Mouse (Mus musculus) forebrain, embryonic 14.5 days (tissue): ENCODE data around the gene Capns1. TPM values are rescaled to one million over a fixed set of nuclear protein-coding genes. Genes with fewer than 3 reads are reported as not detected.
A peak's percentile ranks its signal among the peaks of the same experiment; 100 is the strongest.

Source experiments
- ATAC-seq: fragments of 200-750 bp; cut with Nextera tagmentation; 2 replicates; pipeline ENCODE4 v1.8.0; 2017; ENCODE audit warnings: mild to moderate bottlenecking, moderate library complexity
- DNase-seq: peaks from one replicate; pipeline ENCODE4 v3.0.0-alpha.2; 2015; ENCODE audit warnings: low spot score
- H3K27ac ChIP-seq: fragments of 300-500 bp; sonication (generic); 2 replicates; pipeline ENCODE4 v1.5.1; 2014; ENCODE audit warnings: low read depth, mild to moderate bottlenecking, control low read depth, low read length, moderate library complexity
- H3K27me3 ChIP-seq: fragments of 300-500 bp; sonication (generic); replicated peaks from 2 replicates; pipeline ENCODE4 v1.6.1; 2014; ENCODE audit warnings: low read length, control low read depth, mixed read lengths; ENCODE audit not compliant: control insufficient read depth, insufficient read depth
- H3K36me3 ChIP-seq: fragments of 300-500 bp; sonication (generic); 2 replicates; pipeline ENCODE4 v1.6.1; 2014; ENCODE audit warnings: low read length, control low read depth; ENCODE audit not compliant: control insufficient read depth, insufficient read depth
- H3K4me1 ChIP-seq: fragments of 300-500 bp; sonication (generic); 2 replicates; pipeline ENCODE4 v1.6.1; 2014; ENCODE audit warnings: antibody characterized with exemption, low read length, control low read depth; ENCODE audit not compliant: control insufficient read depth, insufficient read depth
- H3K4me2 ChIP-seq: fragments of 300-500 bp; sonication (generic); 2 replicates; pipeline ENCODE4 v1.6.1; 2014; ENCODE audit warnings: mild to moderate bottlenecking, control low read depth, low read length
- H3K4me3 ChIP-seq: fragments of 300-500 bp; sonication (generic); 2 replicates; pipeline ENCODE4 v1.5.1; 2014; ENCODE audit warnings: low read depth, low read length, control low read depth
- H3K9ac ChIP-seq: fragments of 300-500 bp; sonication (generic); 2 replicates; pipeline ENCODE4 v1.6.1; 2014; ENCODE audit warnings: mild to moderate bottlenecking, low read length, control low read depth, moderate library complexity
- H3K9me3 ChIP-seq: fragments of 300-500 bp; sonication (generic); replicated peaks from 2 replicates; pipeline ENCODE4 v1.6.1; 2016; ENCODE audit warnings: low read length, control low read depth, mixed read lengths; ENCODE audit not compliant: control insufficient read depth
- WGBS: fragments of 180-500 bp; shearing (Covaris S2); extraction: QIAGEN DNeasy Blood & Tissue Kit; methylation state at CpG from one replicate; pipeline ENCODE4 v1.1.7; 2014; 5-methylcytosine and 5-hydroxymethylcytosine counted together
- polyA plus RNA-seq: library from polyadenylated mRNA; unstranded; fragments of >200 nt; fragmentation: Nextera tagmentation; extraction: Ambion mirVana; gene quantifications from 2 replicates; pipeline ENCODE4 v1.2.1, GENCODE M21; 2014

The Capns1 gene
- polyA plus RNA-seq, 1 experiment from 2014 or later, result 56.9 TPM

DNA sequence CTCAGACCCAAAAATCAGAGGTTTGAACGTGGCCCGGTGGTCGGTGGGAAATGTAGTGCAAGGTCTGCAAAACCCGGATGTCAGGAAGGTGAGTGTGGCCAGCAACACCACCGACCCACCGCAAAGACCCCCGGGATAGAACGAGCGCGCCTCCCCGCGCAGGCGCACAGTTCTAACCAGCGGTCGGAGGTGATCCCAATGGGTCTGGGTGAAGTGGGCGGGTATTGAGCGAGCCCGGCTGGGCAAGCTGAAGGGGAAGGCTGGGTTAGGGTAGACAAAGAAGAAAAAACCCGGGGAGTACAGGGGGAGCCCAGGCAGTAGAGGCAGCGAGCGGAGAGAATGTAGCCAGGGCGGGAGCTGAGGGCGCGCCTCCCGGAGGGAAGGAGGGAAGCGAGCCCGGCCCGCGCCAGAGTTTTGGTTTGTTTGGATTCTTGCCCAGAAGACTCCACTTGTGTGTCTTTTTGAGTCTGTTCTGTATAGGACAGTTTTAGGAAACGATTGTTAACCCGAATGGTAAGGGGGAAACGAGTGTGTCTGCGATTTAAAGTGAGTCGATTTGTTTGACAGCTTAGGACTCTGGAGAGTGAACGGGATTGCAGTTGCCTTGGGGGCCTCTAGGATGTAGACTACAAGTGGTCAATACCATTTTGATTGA lies 54.9 kb downstream of the Capns1 start:
- peak; percentile 92 for DNase-seq
- no peaks in the 10 kb centered on the region for H3K36me3 ChIP-seq
- peak; percentile 96 for ATAC-seq

DNA sequence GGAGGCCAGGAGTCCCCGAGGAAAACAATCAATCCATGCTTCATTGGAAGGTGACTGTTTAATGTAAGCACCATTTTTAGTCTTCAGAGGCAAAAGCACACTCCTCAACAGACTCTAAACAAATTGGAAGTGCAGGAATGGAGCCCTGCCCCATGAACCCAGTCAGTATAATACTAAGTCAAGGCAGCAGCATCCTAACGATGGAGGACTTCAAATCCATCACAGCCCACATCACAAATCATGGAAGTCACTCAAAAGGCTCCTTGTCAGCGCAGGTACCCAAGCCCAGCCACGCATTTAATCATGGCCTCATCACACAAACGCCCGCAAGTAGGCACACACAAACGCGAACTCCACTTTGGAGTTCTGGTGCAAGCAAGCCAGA lies 55.4 kb downstream of the Capns1 start:
- Histone ChIP-seq H3K36me3 (0 out of 2 replicates have a peak, but pooled peaks cover 2% of the 10 kb centered on the region), H3K4me2 (peak overlapping the region; percentile 62), H3K9ac (peak overlapping the region; percentile 69), H3K9me3 (0 out of 2 replicates have a peak, but pooled peaks cover under 1% of the 10 kb centered on the region), H3K27ac (peak overlapping the region; percentile 53; the same call in 1 of the 2 replicates), H3K27me3 (no peaks in the 10 kb centered on the region), H3K4me1 (no peaks in the 10 kb centered on the region), H3K4me3 (peak overlapping the region; percentile 52)
- WGBS, result 15% methylated on average over 8 of the region's 8 CpGs
- DNase-seq, result no peak
- 0 out of 2 replicates have a peak, but pooled peaks have one; percentile 21 for ATAC-seq

More for the DNA sequence above, 54.9 kb downstream of the Capns1 start:
- Histone ChIP-seq H3K27me3 (no peaks in the 10 kb centered on the region), H3K4me1 (no peaks in the 10 kb centered on the region), H3K4me3 (peak overlapping the region; percentile 52), H3K27ac (peak overlapping the region; percentile 89), H3K4me2 (peak overlapping the region; percentile 62), H3K9ac (peak overlapping the region; percentile 69), H3K9me3 (0 out of 2 replicates have a peak, but pooled peaks cover 6% of the 10 kb centered on the region)
- WGBS, result 6% methylated on average over 35 of the region's 35 CpGs

Other genes starting within 250 kb of the Capns1 start
- 9.2 and 15.7 TPM in 2 replicates for gene Zfp74, start 244.7 kb downstream of the Capns1 start, polyA plus RNA-seq
- 2.9 and 4.3 TPM in 2 replicates for gene Zfp568, start 214.9 kb downstream of the Capns1 start, polyA plus RNA-seq
- 14.3 and 17.1 TPM in 2 replicates for gene Zfp14, start 147.4 kb downstream of the Capns1 start, polyA plus RNA-seq
- gene Zfp82, start 125.9 kb downstream of the Capns1 start, polyA plus RNA-seq, result 13.6 and 13.8 TPM in 2 replicates
- 2.0 and 2.7 TPM in 2 replicates for gene Gm26920, start 108.4 kb downstream of the Capns1 start, polyA plus RNA-seq
- 18.7 and 20.3 TPM in 2 replicates for gene Zfp566, start 108.3 kb downstream of the Capns1 start, polyA plus RNA-seq
- gene Zfp260, start 104.0 kb downstream of the Capns1 start, polyA plus RNA-seq, result 123 and 140 TPM in 2 replicates
- gene Zfp382, start 76.9 kb downstream of the Capns1 start, polyA plus RNA-seq, result 4.6 and 7.7 TPM in 2 replicates
- gene Zfp146, start 29.1 kb downstream of the Capns1 start, polyA plus RNA-seq, result 27.4 and 29.0 TPM in 2 replicates
- gene Cox7a1, start 14.7 kb downstream of the Capns1 start, polyA plus RNA-seq, result 4.8 and 5.5 TPM in 2 replicates
- gene Polr2i, start 33.1 kb upstream of the Capns1 start, polyA plus RNA-seq, result 191 and 256 TPM in 2 replicates
- gene Tbcb, start 33.5 kb upstream of the Capns1 start, polyA plus RNA-seq, result 376 and 384 TPM in 2 replicates
- gene Ovol3, start 36.9 kb upstream of the Capns1 start, polyA plus RNA-seq, result not detected in 2 replicates
- gene Thap8, start 81.3 kb upstream of the Capns1 start, polyA plus RNA-seq, result 0.27 and 0.32 TPM in 2 replicates
- gene Wdr62, start 81.6 kb upstream of the Capns1 start, polyA plus RNA-seq, result 5.6 and 5.8 TPM in 2 replicates
- gene Clip3, start 92.9 kb upstream of the Capns1 start, polyA plus RNA-seq, result 142 and 174 TPM in 2 replicates
- gene Alkbh6, start 109.9 kb upstream of the Capns1 start, polyA plus RNA-seq, result 102 and 118 TPM in 2 replicates
- gene Syne4, start 116.0 kb upstream of the Capns1 start, polyA plus RNA-seq, result 3.6 and 3.7 TPM in 2 replicates
- gene E130208F15Rik, start 122.9 kb upstream of the Capns1 start, polyA plus RNA-seq, result not detected in 2 replicates
- gene Sdhaf1, start 125.1 kb upstream of the Capns1 start, polyA plus RNA-seq, result 18.7 and 23.8 TPM in 2 replicates
- gene Lrfn3, start 164.0 kb upstream of the Capns1 start, polyA plus RNA-seq, result 8.8 and 10.3 TPM in 2 replicates
- gene Tyrobp, start 214.9 kb upstream of the Capns1 start, polyA plus RNA-seq, result 31.1 and 31.3 TPM in 2 replicates
- 0.61 TPM in 1 of 2 replicates, not detected in the other for gene Hcst, start 221.0 kb upstream of the Capns1 start, polyA plus RNA-seq
- 1.2 and 1.4 TPM in 2 replicates for gene Nfkbid, start 222.9 kb upstream of the Capns1 start, polyA plus RNA-seq
- 467 and 579 TPM in 2 replicates for gene Aplp1, start 246.7 kb upstream of the Capns1 start, polyA plus RNA-seq